Mouse (Mus musculus): ENCODE measurements around the gene St3gal6.
"Not testable (repeated sequence)": the region's sequence is repeated elsewhere in the genome, so short reads cannot be mapped to it uniquely, and the experiment has no call there.

Gene St3gal6

GRCm38 (mm10) chr16:58476363-58476762, 47.7 kb downstream of the St3gal6 start:
- no peak for DNase-seq (ENCODE audit: low read depth)

- no peak for DNase-seq (ENCODE audit: low read depth)
Observed at GRCm38 (mm10) chr16:58475544-58476154, 48.4 kb downstream of the St3gal6 start.

- DNase-seq (ENCODE audit: low read depth), result no peak
Observed at GRCm38 (mm10) chr16:58474875-58475274, 49.2 kb downstream of the St3gal6 start.

- no peak for DNase-seq (ENCODE audit: low read depth)
Observed at GRCm38 (mm10) chr16:58470841-58471240, 53.2 kb downstream of the St3gal6 start.

GRCm38 (mm10) chr16:58470061-58470460, 54.0 kb downstream of the St3gal6 start:
- no peak for DNase-seq (ENCODE audit: low read depth)

- DNase-seq (ENCODE audit: low read depth), result no peak
Observed at GRCm38 (mm10) chr16:58465412-58465811, 58.6 kb downstream of the St3gal6 start.

- no peak for DNase-seq (ENCODE audit: low read depth)
Observed at GRCm38 (mm10) chr16:58464051-58464450, 60.0 kb downstream of the St3gal6 start.

- DNase-seq (ENCODE audit: low read depth), result no peak
Observed at GRCm38 (mm10) chr16:58462519-58462918, 61.5 kb downstream of the St3gal6 start.

GRCm38 (mm10) chr16:58461856-58462518, 62.1 kb downstream of the St3gal6 start:
- peak; percentile 52 for DNase-seq (ENCODE audit: low read depth)

GRCm38 (mm10) chr16:58460386-58460785, 63.7 kb downstream of the St3gal6 start:
- no peak for DNase-seq (ENCODE audit: low read depth)

- DNase-seq (ENCODE audit: low read depth), result not testable (repeated sequence)
Observed at GRCm38 (mm10) chr16:58459966-58460365, 64.1 kb downstream of the St3gal6 start.

GRCm38 (mm10) chr16:58456991-58457390, 67.1 kb downstream of the St3gal6 start:
- no peak for DNase-seq (ENCODE audit: low read depth)

GRCm38 (mm10) chr16:58456445-58456844, 67.6 kb downstream of the St3gal6 start:
- DNase-seq (ENCODE audit: low read depth), result no peak

GRCm38 (mm10) chr16:58455118-58455517, 68.9 kb downstream of the St3gal6 start:
- DNase-seq (ENCODE audit: low read depth), result no peak

- peak; percentile 73 for DNase-seq (ENCODE audit: low read depth)
Observed at GRCm38 (mm10) chr16:58454617-58455016, 69.4 kb downstream of the St3gal6 start.

- DNase-seq (ENCODE audit: low read depth), result no peak
Observed at GRCm38 (mm10) chr16:58453820-58454219, 70.2 kb downstream of the St3gal6 start.

GRCm38 (mm10) chr16:58453138-58453537, 70.9 kb downstream of the St3gal6 start:
- DNase-seq (ENCODE audit: low read depth), result no peak

- DNase-seq (ENCODE audit: low read depth), result no peak
Observed at GRCm38 (mm10) chr16:58451647-58452046, 72.4 kb downstream of the St3gal6 start.

GRCm38 (mm10) chr16:58450648-58451047, 73.4 kb downstream of the St3gal6 start:
- no peak for DNase-seq (ENCODE audit: low read depth)

GRCm38 (mm10) chr16:58449073-58449472, 75.0 kb downstream of the St3gal6 start:
- DNase-seq (ENCODE audit: low read depth), result no peak

GRCm38 (mm10) chr16:58446281-58447259, 77.5 kb downstream of the St3gal6 start:
- DNase-seq (ENCODE audit: low read depth), result no peak

GRCm38 (mm10) chr16:58444735-58445134, 79.3 kb downstream of the St3gal6 start:
- DNase-seq (ENCODE audit: low read depth), result peak; percentile 40

GRCm38 (mm10) chr16:58432384-58432783, 91.7 kb downstream of the St3gal6 start:
- no peak for DNase-seq (ENCODE audit: low read depth)
